Mouse (Mus musculus) forebrain, embryonic 12.5 days (tissue): ENCODE data around the gene Dnmt3b. TPM values are rescaled to one million over a fixed set of nuclear protein-coding genes. Genes with fewer than 3 reads are reported as not detected.

Source experiments
- ATAC-seq: fragments of 200-750 bp; cut with Nextera tagmentation; 2 replicates; pipeline ENCODE4 v1.8.0; 2017; ENCODE audit warnings: moderate TSS enrichment; ENCODE audit not compliant: low FRiP score
- H3K27ac ChIP-seq: fragments of 300-500 bp; sonication (generic); 2 replicates; pipeline ENCODE4 v1.5.1; 2016; ENCODE audit warnings: mild to moderate bottlenecking
- H3K27me3 ChIP-seq: fragments of 300-500 bp; sonication (generic); 2 replicates; pipeline ENCODE4 v1.6.1; 2016; ENCODE audit warnings: mild to moderate bottlenecking
- H3K36me3 ChIP-seq: fragments of 300-500 bp; sonication (generic); replicated peaks from 2 replicates; pipeline ENCODE4 v1.6.1; 2016; ENCODE audit warnings: mild to moderate bottlenecking
- H3K4me1 ChIP-seq: fragments of 300-500 bp; sonication (generic); 2 replicates; pipeline ENCODE4 v1.6.1; 2016
- H3K4me2 ChIP-seq: fragments of 300-500 bp; sonication (generic); 2 replicates; pipeline ENCODE4 v1.6.1; 2016; ENCODE audit warnings: mild to moderate bottlenecking, moderate library complexity
- H3K4me3 ChIP-seq: fragments of 300-500 bp; sonication (generic); replicated peaks from 2 replicates; pipeline ENCODE4 v1.5.1; 2016; ENCODE audit warnings: mild to moderate bottlenecking
- H3K9ac ChIP-seq: fragments of 300-500 bp; sonication (generic); 2 replicates; pipeline ENCODE4 v1.6.1; 2016; ENCODE audit warnings: mild to moderate bottlenecking
- H3K9me3 ChIP-seq: fragments of 300-500 bp; sonication (generic); 2 replicates; pipeline ENCODE4 v1.6.1; 2016
- WGBS: fragments of 180-500 bp; shearing (Covaris S2); methylation state at CpG from one replicate; pipeline ENCODE4 v1.1.7; 2016; 5-methylcytosine and 5-hydroxymethylcytosine counted together
- polyA plus RNA-seq: library from polyadenylated mRNA; unstranded; fragments of >200 nt; fragmentation: Nextera tagmentation; extraction: Ambion mirVana; gene quantifications from 2 replicates; pipeline ENCODE4 v1.2.1, GENCODE M21; 2016

The Dnmt3b gene
- polyA plus RNA-seq = 9.2 and 10.7 TPM in 2 replicates

DNA sequence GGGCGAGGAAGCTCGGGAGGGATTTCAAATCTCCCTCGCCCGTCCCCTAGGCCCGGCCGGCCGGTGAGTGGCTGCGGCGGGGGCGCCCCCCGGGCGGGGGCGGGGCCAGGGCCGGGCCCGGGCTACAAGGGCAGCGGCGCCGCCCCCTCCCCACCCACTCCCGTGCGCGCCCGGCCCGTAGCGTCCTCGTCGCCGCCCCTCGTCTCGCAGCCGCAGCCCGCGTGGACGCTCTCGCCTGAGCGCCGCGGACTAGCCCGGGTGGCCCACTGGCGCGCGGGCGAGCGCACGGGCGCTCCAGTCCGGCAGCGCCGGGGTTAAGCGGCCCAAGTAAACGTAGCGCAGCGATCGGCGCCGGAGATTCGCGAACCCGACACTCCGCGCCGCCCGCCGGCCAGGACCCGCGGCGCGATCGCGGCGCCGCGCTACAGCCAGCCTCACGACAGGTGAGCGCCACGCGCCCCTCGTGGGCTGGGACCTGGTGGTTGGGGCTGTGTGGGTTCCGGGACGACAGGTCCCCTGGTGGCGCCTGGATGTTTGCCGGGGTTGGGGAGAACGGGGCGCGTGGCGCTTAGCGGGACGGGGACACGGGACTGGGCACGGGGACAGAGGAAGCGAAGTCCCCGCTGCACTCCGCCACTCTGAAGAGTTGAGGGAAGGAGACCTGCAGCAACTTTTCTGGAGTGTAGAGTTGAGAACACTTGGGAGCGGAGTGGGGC, at the start of gene Dnmt3b:
Gene Dnmt3b (plus strand): TSS at position 153 of the 716 bp plus-strand sequence.
- Histone ChIP-seq H3K27ac (peak within 1 kb of the TSS; percentile 70; the same call in 1 of the 2 replicates), H3K4me1 (peaks cover 26% of the 10 kb centered on the region), H3K4me2 (peak within 1 kb of the TSS; percentile 74), H3K4me3 (peak within 1 kb of the TSS; percentile 88), H3K9me3 (no peaks in the 10 kb centered on the region), H3K27me3 (peaks cover 29% of the 10 kb centered on the region), H3K9ac (peak within 1 kb of the TSS; percentile 86), H3K36me3 (no peaks in the 10 kb centered on the region)
- peak; percentile 90 for ATAC-seq
- under 1% methylated on average over 54 of the region's 93 CpGs for WGBS

DNA sequence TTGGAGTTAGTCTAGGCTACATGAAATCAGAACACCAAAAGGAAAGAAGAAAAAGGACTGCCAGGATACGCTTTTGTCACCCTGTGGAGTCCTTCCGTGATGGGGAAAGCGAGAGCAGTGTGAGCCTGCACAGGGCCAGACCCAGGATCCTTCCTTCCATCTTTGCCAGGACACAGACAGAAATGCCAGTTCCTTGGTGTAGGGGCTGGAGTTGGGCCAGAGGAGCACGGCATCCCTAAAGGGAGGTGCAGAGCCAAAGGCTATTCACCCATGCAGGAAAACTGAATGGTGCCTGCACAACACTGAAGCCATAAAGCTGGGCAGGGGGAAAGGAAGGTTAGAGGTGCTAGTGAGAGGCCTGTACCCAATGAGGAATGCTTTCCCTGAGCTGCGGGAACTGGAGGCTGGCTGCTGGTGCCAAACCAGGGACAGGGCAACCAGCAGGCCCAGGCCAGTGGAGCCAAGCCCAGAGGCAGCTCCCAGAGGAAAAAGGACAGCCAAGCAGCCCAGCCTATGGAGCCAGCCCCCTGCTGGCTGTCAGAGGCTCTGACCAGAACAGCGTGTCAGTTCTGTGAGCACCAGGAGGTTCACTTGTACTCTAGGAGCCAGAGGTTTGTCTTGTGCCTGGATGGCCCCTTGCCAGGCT, 49.1 kb upstream of the Dnmt3b start:
- ATAC-seq = peak; percentile 53; the same call in 1 of the 2 replicates
- H3K27ac ChIP-seq = 0 out of 2 replicates have a peak overlapping the region, but pooled peaks have one; percentile 4
- H3K4me2 ChIP-seq = no peak overlapping the region
- H3K36me3 ChIP-seq = no peaks in the 10 kb centered on the region
- H3K4me3 ChIP-seq = no peak overlapping the region
- no peaks in the 10 kb centered on the region; the same call in 1 of the 2 replicates for H3K27me3 ChIP-seq
- H3K9me3 ChIP-seq = no peaks in the 10 kb centered on the region
- WGBS = 62% methylated on average over 6 of the region's 6 CpGs
- H3K4me1 ChIP-seq = peaks cover 15% of the 10 kb centered on the region
- no peak overlapping the region for H3K9ac ChIP-seq

DNA sequence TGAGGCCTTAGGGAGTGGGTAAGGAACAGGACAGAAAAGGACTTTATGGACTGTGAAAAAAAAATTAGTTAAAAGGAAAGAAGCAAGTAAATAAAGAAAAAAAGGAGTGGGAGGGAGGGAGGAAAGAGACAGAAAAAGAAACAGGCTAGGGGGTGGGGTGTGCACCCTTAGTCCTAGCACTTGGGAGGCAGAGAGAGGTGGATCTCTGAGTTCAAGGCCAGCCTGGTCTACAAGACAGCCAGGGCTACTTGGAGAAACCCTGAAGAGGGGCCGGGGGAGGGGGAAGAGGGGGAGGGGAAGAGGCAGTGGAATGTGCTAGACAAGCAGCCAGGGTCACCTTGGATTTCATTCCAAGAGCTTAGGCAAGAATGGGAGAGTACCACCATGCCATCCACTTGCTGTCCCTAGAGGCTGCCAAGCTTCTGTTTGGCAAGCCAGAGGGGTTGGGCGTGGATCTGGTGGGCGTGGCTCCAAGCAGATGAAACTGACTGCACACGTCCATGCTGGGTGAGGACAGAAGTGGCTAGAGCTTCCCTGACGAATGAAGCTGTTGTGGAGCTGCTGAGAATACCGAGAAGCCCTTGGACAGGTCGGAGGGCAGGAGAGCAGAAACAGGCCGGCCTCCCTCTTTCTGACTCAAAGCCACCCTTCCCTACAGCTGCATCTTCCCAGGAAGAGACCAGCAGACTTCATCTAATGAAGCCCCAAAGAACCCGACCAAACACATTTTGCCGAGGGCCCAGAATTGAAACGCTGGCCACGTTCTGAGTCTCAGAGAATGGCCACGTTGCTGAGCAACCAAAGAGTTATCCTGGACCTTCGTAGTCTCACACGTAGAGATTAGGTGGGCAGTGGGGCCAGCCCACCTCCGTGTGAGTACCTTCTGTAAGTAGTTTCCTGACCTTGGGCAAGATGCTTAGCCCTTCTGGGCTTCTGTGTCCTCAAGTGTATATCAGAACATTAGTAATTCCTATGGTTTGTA, 48.3 kb upstream of the Dnmt3b start:
- H3K27me3 ChIP-seq = no peaks in the 10 kb centered on the region; the same call in 1 of the 2 replicates
- H3K9me3 ChIP-seq = no peaks in the 10 kb centered on the region
- H3K4me2 ChIP-seq = no peak overlapping the region
- peaks cover 15% of the 10 kb centered on the region for H3K4me1 ChIP-seq
- H3K36me3 ChIP-seq = no peaks in the 10 kb centered on the region
- H3K4me3 ChIP-seq = no peak overlapping the region
- 45% methylated on average over 16 of the region's 16 CpGs for WGBS
- 0 out of 2 replicates have a peak overlapping the region, but pooled peaks have one; percentile 4 for H3K27ac ChIP-seq
- no peak overlapping the region for H3K9ac ChIP-seq
- no peak for ATAC-seq

DNA sequence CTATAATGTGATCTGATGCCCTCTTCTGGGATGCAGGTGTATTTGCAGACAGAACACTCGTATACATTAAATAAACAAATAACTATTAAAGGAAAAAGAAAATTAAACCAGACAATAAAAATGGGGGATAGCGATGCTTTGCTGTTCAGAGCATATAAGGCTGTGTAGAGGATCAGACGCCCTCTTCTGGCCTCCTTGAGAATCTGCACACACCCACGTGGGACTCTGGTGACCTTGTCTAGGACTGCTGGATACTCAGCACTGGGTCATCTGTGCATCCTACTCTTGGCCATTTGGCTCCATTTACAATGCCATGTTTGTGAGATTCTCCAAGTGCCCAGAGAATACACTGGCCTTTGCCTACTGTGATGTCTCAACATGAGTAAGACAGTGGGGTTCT, 45.5 kb upstream of the Dnmt3b start:
- 35% methylated on average over 4 of the region's 4 CpGs for WGBS
- H3K4me2 ChIP-seq = no peak overlapping the region

GRCm38 (mm10) chr2:153606421-153606820, 42.8 kb upstream of the Dnmt3b start:
- Histone ChIP-seq H3K4me1 (peaks cover 24% of the 10 kb centered on the region), H3K27ac (no peak overlapping the region), H3K4me2 (no peak overlapping the region), H3K4me3 (no peak overlapping the region), H3K9me3 (no peaks in the 10 kb centered on the region), H3K27me3 (no peaks in the 10 kb centered on the region), H3K9ac (no peak overlapping the region), H3K36me3 (no peaks in the 10 kb centered on the region)
- ATAC-seq = no peak
- WGBS = 90% methylated on average over 3 of the region's 3 CpGs

More for the DNA sequence above, 45.5 kb upstream of the Dnmt3b start:
- Histone ChIP-seq H3K4me3 (no peak overlapping the region), H3K9ac (no peak overlapping the region), H3K36me3 (no peaks in the 10 kb centered on the region), H3K4me1 (peaks cover 15% of the 10 kb centered on the region), H3K27me3 (no peaks in the 10 kb centered on the region), H3K9me3 (no peaks in the 10 kb centered on the region), H3K27ac (no peak overlapping the region)
- ATAC-seq = no peak

DNA sequence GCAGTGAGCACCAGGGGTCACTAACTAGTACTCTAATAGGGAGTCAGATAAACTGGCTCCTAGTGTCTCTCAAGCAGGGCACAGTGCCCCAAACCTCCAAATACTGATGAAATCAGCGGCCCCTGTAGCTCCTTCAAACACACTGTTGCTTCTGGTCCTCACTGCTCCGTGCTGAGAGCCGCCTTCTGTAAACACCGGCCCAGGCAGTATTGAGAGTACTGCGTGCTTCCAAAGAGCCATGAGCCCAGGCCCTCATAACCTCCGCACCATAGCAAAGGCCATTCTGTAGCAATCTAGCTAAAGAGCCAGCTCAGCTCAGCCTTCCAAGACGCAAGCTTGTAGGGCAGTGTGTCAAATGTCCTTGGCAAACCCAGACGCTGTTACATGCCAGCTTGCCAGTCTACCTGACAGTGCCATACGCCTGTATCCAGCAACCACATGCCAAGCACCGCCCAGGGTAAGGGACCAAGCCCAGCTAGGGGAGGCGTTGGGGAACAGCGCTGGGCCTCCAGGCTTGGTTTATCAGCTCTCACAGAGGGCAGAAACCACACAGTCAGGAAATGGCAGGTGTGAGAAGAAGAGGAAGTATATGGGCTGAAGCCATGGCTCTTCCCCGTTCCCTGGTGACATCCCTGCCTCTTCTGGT, 41.3 kb upstream of the Dnmt3b start:
- Histone ChIP-seq H3K9me3 (no peaks in the 10 kb centered on the region), H3K36me3 (no peaks in the 10 kb centered on the region), H3K27me3 (no peaks in the 10 kb centered on the region), H3K27ac (no peak overlapping the region), H3K4me3 (no peak overlapping the region), H3K4me1 (peaks cover 28% of the 10 kb centered on the region), H3K9ac (no peak overlapping the region), H3K4me2 (no peak overlapping the region)
- no peak for ATAC-seq
- WGBS = 90% methylated on average over 13 of the region's 13 CpGs

DNA sequence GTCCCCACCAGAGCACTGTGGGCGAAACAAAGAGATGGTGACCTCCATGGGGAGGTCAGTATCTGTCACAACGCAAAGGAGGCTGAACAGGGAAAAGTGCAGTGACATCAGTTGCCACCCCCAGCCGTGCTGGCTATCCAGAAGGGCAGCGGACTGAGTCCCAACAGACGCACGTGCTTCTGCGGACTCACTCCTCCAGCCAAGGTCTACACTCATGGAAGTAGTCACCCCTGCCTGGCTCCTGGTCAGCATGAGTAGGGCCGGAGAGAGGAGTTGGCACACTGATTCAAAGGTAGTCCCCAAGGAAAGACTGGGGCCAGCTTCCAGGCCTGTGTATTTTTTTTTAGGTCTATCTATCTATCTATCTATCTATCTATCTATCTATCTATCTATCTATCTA, 40.2 kb upstream of the Dnmt3b start:
- no peak for ATAC-seq
- Histone ChIP-seq H3K27me3 (no peaks in the 10 kb centered on the region), H3K36me3 (no peaks in the 10 kb centered on the region), H3K4me3 (no peak overlapping the region), H3K4me2 (no peak overlapping the region), H3K9ac (no peak overlapping the region), H3K27ac (no peak overlapping the region), H3K4me1 (peaks cover 28% of the 10 kb centered on the region), H3K9me3 (no peaks in the 10 kb centered on the region)
- WGBS = 65% methylated on average over 8 of the region's 8 CpGs

GRCm38 (mm10) chr2:153609548-153609947, 39.7 kb upstream of the Dnmt3b start:
- H3K9me3 ChIP-seq = no peaks in the 10 kb centered on the region

DNA sequence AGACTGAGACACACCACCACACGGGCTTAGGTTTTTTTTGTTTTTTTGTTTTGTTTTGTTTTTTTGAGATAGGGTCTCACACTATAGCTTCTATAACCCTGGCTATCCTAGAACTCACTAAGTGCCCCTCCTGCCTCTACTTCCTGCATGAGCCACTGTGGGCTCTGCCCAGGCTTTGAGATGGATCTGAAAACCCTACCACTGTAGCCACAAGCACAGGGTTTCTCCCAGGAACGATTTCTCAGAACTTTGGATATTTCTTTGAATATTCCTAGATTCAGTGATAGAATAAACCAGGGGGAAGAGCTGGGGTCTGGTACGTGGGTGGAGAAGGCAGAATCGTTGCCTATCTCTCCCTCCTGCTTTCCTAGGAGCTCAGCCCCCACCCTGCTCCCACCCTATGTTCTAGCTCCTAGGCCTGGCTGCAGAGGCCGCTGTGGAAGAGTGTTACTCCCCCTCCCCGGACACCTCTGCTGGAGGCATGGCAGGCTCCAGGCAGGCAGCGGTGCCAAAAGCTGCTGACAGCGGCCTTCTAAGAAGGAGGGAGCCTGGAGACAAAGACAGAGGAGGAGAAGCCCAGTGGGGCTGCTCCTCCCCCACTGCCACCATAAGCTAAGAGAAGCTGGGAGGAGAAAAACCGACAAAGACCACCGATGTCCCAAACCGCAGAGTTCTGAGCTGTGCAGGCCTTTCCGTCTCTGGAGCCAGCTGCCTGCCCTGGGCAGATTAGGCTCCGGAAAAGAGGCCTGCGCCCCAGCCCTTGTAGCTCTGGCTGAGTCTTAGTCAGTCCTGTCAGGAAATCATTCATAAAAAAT, 38.6 kb upstream of the Dnmt3b start:
- no peak overlapping the region for H3K4me2 ChIP-seq
- peaks cover 4% of the 10 kb centered on the region; the same call in 1 of the 2 replicates for H3K36me3 ChIP-seq
- peaks cover 28% of the 10 kb centered on the region for H3K4me1 ChIP-seq
- ATAC-seq = peak; percentile 66
- no peaks in the 10 kb centered on the region for H3K9me3 ChIP-seq
- peak overlapping the region; percentile 36; the same call in 1 of the 2 replicates for H3K9ac ChIP-seq
- H3K27me3 ChIP-seq = no peaks in the 10 kb centered on the region
- H3K27ac ChIP-seq = peak overlapping the region; percentile 81
- H3K4me3 ChIP-seq = no peak overlapping the region
- WGBS = 12% methylated on average over 14 of the region's 14 CpGs

More at GRCm38 (mm10) chr2:153609548-153609947, 39.7 kb upstream of the Dnmt3b start:
- no peaks in the 10 kb centered on the region for H3K36me3 ChIP-seq
- H3K4me2 ChIP-seq = no peak overlapping the region
- 7% methylated on average over 9 of the region's 9 CpGs for WGBS
- H3K9ac ChIP-seq = no peak overlapping the region
- peaks cover 28% of the 10 kb centered on the region for H3K4me1 ChIP-seq
- no peak overlapping the region for H3K27ac ChIP-seq
- no peak overlapping the region for H3K4me3 ChIP-seq
- H3K27me3 ChIP-seq = no peaks in the 10 kb centered on the region
- peak; percentile 81 for ATAC-seq

- Histone ChIP-seq H3K4me1 (peaks cover 28% of the 10 kb centered on the region), H3K36me3 (peaks cover 4% of the 10 kb centered on the region; the same call in 1 of the 2 replicates), H3K27me3 (no peaks in the 10 kb centered on the region), H3K9me3 (no peaks in the 10 kb centered on the region), H3K9ac (peak overlapping the region; percentile 36; the same call in 1 of the 2 replicates), H3K4me2 (no peak overlapping the region), H3K4me3 (no peak overlapping the region), H3K27ac (peak overlapping the region; percentile 81)
- ATAC-seq = no peak
- WGBS = 67% methylated on average over 7 of the region's 7 CpGs
Measured at GRCm38 (mm10) chr2:153611241-153611630, 38.0 kb upstream of the Dnmt3b start.

DNA sequence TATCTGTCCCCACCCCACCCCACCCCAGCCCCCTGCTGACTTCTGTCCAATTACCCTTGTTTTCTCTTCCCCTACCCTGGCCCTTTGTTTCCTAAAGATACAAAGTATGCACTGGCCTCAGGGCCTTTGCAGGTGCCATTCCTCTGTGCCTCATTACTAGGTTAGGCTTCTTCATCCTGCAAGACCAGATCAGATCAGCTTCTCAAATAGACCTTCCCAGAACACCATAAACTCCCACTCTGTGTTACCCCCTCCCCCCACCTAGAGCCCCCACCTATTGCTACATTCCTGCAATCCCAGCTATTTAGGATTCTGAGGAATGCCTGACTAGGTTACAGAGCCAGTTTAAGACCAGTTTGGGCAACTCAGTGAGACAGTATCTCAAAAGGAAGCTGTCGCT, 37.5 kb upstream of the Dnmt3b start:
- H3K4me3 ChIP-seq = no peak overlapping the region
- H3K4me2 ChIP-seq = no peak overlapping the region
- peaks cover 28% of the 10 kb centered on the region for H3K4me1 ChIP-seq
- H3K9ac ChIP-seq = no peak overlapping the region
- H3K36me3 ChIP-seq = peaks cover 4% of the 10 kb centered on the region; the same call in 1 of the 2 replicates
- ATAC-seq = no peak
- H3K9me3 ChIP-seq = no peaks in the 10 kb centered on the region
- no peak overlapping the region for H3K27ac ChIP-seq
- WGBS = 92% methylated on average over 1 of the region's 1 CpGs
- no peaks in the 10 kb centered on the region for H3K27me3 ChIP-seq
